Mouse (Mus musculus) retina, adult 2 months (tissue): ENCODE measurements around the gene Sec24d.
"Not testable (repeated sequence)": the region's sequence is repeated elsewhere in the genome, so short reads cannot be mapped to it uniquely, and the experiment has no call there.

ENCODE experiments used
- DNase-seq: peaks from one replicate; pipeline ENCODE4 v3.0.0-alpha.2; 2012; ENCODE audit warnings: low read depth, low spot score

Sec24d gene

GRCm38 (mm10) chr3:123337853-123338252 lies 70.6 kb downstream of the Sec24d start:
- DNase-seq, result no peak

GRCm38 (mm10) chr3:123338666-123339195 lies 71.5 kb downstream of the Sec24d start:
- DNase-seq, result no peak

- no peak for DNase-seq
These were observed 73.8 kb downstream of the Sec24d start for GRCm38 (mm10) chr3:123341049-123341448.

- no peak for DNase-seq
These were observed 76.4 kb downstream of the Sec24d start for GRCm38 (mm10) chr3:123343690-123344089.

DNA sequence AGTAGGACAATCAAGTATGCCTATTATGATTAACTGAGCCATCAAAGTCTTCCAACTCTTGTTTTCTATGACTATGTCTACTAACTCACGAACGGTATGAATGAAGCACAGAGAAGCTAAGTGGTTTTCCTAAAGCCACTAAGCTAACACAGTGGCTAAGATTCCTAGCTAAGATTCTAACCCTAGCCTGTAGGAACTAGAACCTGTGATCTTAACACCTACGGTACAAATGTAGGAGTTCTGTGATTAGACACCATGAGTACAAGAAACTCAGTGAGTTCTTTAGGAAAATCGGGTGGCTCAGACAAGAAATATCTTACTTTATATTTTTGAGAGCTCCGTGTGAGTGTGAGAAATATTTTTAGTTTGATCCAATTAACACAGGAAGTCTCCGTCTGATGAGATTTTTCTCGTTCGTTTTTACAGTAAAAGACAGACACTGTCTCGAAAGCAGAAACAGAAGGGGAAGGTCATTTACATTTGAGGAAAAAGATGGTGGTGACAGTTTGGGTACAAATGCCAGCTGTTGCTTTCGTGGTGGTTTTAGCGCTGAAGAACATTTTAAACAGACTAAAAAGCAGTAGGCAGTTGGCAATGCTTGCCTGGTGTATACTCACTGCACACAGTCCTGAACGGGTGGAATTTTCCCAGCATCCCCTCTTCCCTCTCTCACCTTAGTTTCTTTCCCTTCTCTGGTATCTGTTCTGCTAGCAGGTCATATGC lies 81.0 kb downstream of the Sec24d start:
- DNase-seq, result no peak

- no peak for DNase-seq
These were observed 83.3 kb downstream of the Sec24d start for GRCm38 (mm10) chr3:123350602-123351001.

GRCm38 (mm10) chr3:123351519-123351918 lies 84.3 kb downstream of the Sec24d start:
- no peak for DNase-seq

- DNase-seq, result peak; percentile 26
These were observed 85.9 kb downstream of the Sec24d start for GRCm38 (mm10) chr3:123353183-123353582.

DNA sequence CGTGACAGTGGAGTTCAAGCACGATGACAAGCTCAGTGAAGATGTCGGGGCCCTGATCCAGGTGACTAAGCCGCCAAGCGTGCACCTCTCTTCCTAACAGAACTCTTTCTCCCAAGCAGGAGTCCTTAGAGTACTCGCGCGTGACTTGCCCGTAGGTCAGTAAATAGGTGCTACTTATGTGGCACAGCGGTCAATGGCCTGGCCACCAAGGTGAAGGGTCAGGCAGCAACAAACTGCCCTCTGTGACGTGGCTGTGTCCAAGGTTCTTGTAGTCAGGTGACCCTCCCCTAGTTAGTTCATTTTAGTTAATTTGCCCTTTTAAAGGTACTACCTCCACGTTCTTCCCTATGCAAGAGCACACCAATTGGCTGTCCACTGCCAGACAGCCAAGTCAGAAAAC lies 86.4 kb downstream of the Sec24d start:
- no peak for DNase-seq

DNA sequence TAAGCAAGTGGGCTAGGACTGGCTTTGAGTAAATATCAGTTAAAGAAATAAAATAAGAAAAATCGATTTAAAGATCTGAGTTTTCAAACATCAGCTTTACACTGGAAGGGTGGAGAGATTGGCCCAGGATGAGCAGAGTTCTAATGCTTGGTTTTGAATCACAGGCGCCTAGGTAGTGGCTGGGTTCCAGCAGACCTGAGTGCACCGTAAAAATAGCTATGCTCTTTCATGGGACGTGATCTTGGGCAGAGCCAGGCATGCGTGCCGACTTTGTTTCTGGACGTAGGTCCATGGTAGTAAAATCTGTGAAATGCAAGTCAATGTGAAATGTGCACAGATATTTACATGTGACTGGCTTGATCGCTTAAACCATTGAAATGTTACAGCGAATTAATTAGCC lies 87.1 kb downstream of the Sec24d start:
- no peak for DNase-seq

DNA sequence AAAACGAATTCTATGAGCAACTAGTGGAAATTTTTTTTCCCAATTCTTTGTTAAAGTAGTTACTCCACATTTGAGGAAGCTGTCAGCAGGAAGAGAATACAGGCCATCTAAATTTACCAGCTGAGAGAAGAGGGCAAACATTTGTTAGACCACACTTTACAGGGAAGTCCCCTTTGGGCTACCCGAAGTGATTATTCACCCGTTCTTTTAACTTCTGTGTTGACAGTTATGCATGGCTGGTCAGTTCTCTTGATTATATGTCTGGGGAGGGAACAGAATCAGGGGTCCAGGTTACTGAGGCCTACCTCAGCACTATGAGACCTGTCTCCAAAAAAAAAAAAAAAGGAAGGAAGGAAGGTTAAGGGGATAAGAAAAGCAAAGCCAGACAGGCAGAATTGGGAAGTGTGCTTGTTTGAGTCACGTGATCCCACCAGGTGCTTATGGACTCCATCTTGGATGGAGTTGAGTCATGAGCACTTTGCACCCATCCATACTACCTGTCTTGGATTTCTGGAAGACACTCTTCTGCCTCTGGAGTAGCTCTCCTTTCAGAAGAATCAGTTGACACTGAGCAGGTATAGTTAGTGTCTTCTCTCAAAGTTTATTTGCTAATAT lies 89.2 kb downstream of the Sec24d start:
- no peak for DNase-seq

DNA sequence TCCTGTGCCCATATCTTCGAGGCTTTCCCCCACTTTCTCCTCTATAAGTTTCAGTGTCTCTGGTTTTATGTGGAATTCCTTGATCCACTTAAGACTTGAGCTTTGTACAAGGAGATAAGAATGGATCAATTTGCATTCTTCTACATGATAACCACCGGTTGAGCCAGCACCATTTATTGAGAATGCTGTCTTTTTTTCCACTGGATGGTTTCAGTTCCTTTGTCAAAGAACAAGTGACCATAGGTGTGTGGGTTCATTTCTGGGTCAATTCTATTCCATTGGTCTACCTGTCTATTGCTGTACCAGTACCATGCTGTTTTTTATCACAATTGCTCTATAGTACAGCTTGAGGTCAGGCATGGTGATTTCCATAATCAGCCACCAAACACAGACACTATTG lies 99.6 kb downstream of the Sec24d start:
- DNase-seq, result not testable (repeated sequence)

DNA sequence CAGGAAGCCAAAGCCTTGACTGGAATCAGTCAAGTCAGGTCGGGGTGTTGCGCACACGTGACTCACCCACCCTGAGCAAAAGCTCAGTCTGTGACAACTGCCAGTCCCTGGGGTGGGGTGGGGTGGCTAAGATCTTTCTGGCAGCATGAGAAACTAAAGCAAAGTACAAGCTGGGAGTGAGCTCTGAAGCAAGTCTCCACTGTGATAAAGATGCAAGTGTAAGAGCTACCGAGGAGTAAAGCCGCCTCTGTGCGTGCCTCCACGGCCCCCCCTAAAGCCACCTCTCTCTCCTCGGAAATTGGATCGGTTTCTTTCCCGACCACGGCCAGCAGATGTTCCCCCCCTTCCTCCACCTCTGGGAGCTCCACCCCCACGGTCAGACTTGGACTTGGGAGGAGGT lies 101.9 kb downstream of the Sec24d start:
- DNase-seq, result no peak

GRCm38 (mm10) chr3:123370927-123371326 lies 103.7 kb downstream of the Sec24d start:
- no peak for DNase-seq

GRCm38 (mm10) chr3:123371766-123372535 lies 104.7 kb downstream of the Sec24d start:
- DNase-seq, result peak; percentile 23

GRCm38 (mm10) chr3:123376562-123376961 lies 109.3 kb downstream of the Sec24d start:
- DNase-seq, result no peak

- DNase-seq, result no peak
These were observed 117.2 kb downstream of the Sec24d start for GRCm38 (mm10) chr3:123384435-123384834.

- DNase-seq, result no peak
These were observed 117.8 kb downstream of the Sec24d start for GRCm38 (mm10) chr3:123385118-123385485.

DNA sequence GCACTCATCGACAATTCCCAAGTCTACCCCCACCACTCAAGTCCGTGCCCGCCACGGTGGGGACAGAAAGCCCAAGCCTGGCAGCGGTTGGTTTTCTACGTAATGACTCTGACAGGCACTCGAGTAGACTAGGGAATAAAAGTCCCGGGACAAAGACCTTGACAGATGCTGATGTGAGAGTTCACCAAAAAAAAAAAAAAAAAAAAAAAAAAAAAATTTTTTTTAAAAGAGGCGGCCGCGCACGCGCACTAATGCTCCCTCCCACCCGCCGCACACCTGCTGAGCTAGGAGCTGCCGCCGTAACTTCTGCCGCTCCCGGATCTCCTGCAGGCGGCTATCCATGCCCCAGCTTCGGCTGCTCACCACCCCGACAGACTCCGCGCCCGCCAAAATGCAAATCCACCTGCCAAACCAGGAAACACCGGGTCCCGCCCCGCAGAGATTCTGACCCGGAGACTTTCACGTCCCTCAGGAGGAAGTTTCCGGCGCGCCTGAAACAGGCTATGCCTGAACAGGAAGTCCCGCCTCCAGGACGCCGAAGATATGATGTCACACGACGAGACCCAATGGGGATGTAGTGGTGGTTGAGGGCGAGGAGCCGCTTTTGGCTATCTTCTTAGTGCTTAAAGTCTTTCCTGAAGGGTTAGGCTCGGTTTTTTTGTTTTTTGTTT lies 118.4 kb downstream of the Sec24d start, which contains the start of gene Mettl14:
TSS of gene Mettl14 (minus strand) at position 623 of the 671 bp plus-strand sequence.
- peak; percentile 97 for DNase-seq

- DNase-seq, result not testable (repeated sequence)
These were observed 119.0 kb downstream of the Sec24d start for GRCm38 (mm10) chr3:123386157-123386780.

DNA sequence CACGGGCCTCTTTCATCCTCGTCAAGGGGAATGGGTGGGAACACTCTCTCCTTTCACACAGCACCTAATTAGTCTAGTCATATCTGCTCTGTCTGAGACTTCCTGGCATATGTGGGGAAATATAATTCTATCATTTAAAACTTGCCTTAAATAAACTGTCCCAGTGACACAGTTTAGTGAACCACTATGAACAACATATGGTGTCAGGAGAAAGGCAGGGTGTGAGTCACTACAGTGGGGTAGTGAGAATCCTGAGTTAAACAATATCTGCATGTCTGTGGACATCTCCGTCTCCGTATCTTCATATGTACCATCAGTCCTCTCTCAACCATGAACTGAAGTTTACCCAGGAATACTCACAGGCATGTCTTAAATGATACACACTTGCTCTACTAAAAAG lies 123.9 kb downstream of the Sec24d start:
- DNase-seq, result no peak
